Mouse (Mus musculus) small intestine, adult 2 months (tissue): ENCODE results near the gene BC030500.

Experiments
- CTCF ChIP-seq: fragments of 200-500 bp; IDR thresholded peaks from 2 replicates; pipeline ENCODE4 v1.5.1; 2012; ENCODE audit warnings: low read depth, mild to moderate bottlenecking, control low read depth, inconsistent platforms, low read length, moderate library complexity, mixed read lengths; ENCODE audit not compliant: insufficient replicate concordance, insufficient read length; ENCODE audit errors: extremely low read depth
- POLR2A ChIP-seq: fragments of 200-500 bp; IDR thresholded peaks from 2 replicates; pipeline ENCODE4 v1.6.1; 2012; ENCODE audit warnings: low read depth, mild to moderate bottlenecking, control low read depth, inconsistent platforms, low read length, moderate library complexity

- TF ChIP-seq CTCF, result no peak
- TF ChIP-seq POLR2A, result no peak
These were observed at the start of gene BC030500 for GRCm38 (mm10) chr8:58911677-58912076.
